Mouse (Mus musculus) heart, embryonic 14.5 days (tissue): ENCODE data around the gene Ctcf. TPM values are rescaled to one million over a fixed set of nuclear protein-coding genes. Genes with fewer than 3 reads are reported as not detected.

Experiments used
- ATAC-seq: fragments of 200-750 bp; cut with Nextera tagmentation; 2 replicates; pipeline ENCODE4 v1.8.0; 2017; ENCODE audit warnings: low read depth, moderate TSS enrichment; ENCODE audit not compliant: insufficient number of reproducible peaks, insufficient read depth, low FRiP score
- H3K27ac ChIP-seq, 2 experiments: fragments of 200-500 bp in 1 of 2; fragments of 300-500 bp in 1 of 2; sonication (generic) in 1 of 2; replicated peaks in 1 of 2; 2 replicates each; pipeline ENCODE4 v1.5.1; 2012 to 2014; ENCODE audit warnings: low read depth in 2 of 2, low read length in 2 of 2, control low read depth in 1 of 2, mild to moderate bottlenecking in 1 of 2, mixed read lengths in 1 of 2; ENCODE audit not compliant: control insufficient read depth in 1 of 2, insufficient read depth in 1 of 2
- H3K27me3 ChIP-seq: fragments of 300-500 bp; sonication (generic); 2 replicates; pipeline ENCODE4 v1.6.1; 2014; ENCODE audit warnings: mild to moderate bottlenecking, low read length, control low read depth; ENCODE audit not compliant: control insufficient read depth, insufficient read depth
- H3K36me3 ChIP-seq: fragments of 300-500 bp; sonication (generic); 2 replicates; pipeline ENCODE4 v1.6.1; 2014; ENCODE audit warnings: mild to moderate bottlenecking, control low read depth, low read length, mixed read lengths; ENCODE audit not compliant: control insufficient read depth, insufficient read depth
- H3K4me1 ChIP-seq, 2 experiments: fragments of 200-500 bp in 1 of 2; fragments of 300-500 bp in 1 of 2; sonication (generic) in 1 of 2; 2 replicates each; pipeline ENCODE4 v1.6.1; 2012 to 2014; ENCODE audit warnings: low read length in 2 of 2, control low read depth in 1 of 2, mixed read lengths in 1 of 2; ENCODE audit not compliant: control insufficient read depth in 2 of 2, insufficient read depth in 2 of 2
- H3K4me2 ChIP-seq: fragments of 300-500 bp; sonication (generic); 2 replicates; pipeline ENCODE4 v1.6.1; 2014; ENCODE audit warnings: mild to moderate bottlenecking, low read length
- H3K4me3 ChIP-seq, 2 experiments: fragments of 200-500 bp in 1 of 2; fragments of 300-500 bp in 1 of 2; sonication (generic) in 1 of 2; 2 replicates each; pipeline ENCODE4 v1.5.1; 2012 to 2014; ENCODE audit warnings: low read length in 2 of 2, mild to moderate bottlenecking in 2 of 2, control low read depth in 1 of 2, low read depth in 1 of 2, moderate library complexity in 1 of 2; ENCODE audit not compliant: control insufficient read depth in 1 of 2, insufficient read depth in 1 of 2
- H3K9ac ChIP-seq: fragments of 300-500 bp; sonication (generic); 2 replicates; pipeline ENCODE4 v1.6.1; 2014; ENCODE audit warnings: mild to moderate bottlenecking, low read length
- H3K9me3 ChIP-seq: fragments of 300-500 bp; sonication (generic); 2 replicates; pipeline ENCODE4 v1.6.1; 2016; ENCODE audit warnings: low read length, control low read depth; ENCODE audit not compliant: control insufficient read depth
- WGBS: fragments of 180-500 bp; shearing (Covaris S2); extraction: QIAGEN DNeasy Blood & Tissue Kit; methylation state at CpG from one replicate; pipeline ENCODE4 v1.1.7; 2014; 5-methylcytosine and 5-hydroxymethylcytosine counted together
- polyA plus RNA-seq: library from polyadenylated mRNA; unstranded; fragments of >200 nt; fragmentation: Nextera tagmentation; extraction: Ambion mirVana; gene quantifications from 2 replicates; pipeline ENCODE4 v1.2.1, GENCODE M21; 2014

Gene Ctcf
- polyA plus RNA-seq, 1 experiment from 2014 or later, result 62.5 TPM

GRCm38 (mm10) chr8:105704146-105704812 is 67.9 kb downstream of the Ctcf start:
- no peak for ATAC-seq
- H3K36me3 ChIP-seq, result peaks cover 21% of the 10 kb centered on the region
- H3K27me3 ChIP-seq, result no peaks in the 10 kb centered on the region
- 93% methylated on average over 34 of the region's 34 CpGs for WGBS
- H3K4me3 ChIP-seq, result no peak overlapping the region
- no peak overlapping the region for H3K4me2 ChIP-seq
- H3K9me3 ChIP-seq, result no peaks in the 10 kb centered on the region
- H3K27ac ChIP-seq, result no peak overlapping the region
- H3K9ac ChIP-seq, result no peak overlapping the region
- H3K4me1 ChIP-seq, result peaks cover 11 to 22% of the 10 kb centered on the region in 2 experiments; a peak in 3 of 4 replicates

DNA sequence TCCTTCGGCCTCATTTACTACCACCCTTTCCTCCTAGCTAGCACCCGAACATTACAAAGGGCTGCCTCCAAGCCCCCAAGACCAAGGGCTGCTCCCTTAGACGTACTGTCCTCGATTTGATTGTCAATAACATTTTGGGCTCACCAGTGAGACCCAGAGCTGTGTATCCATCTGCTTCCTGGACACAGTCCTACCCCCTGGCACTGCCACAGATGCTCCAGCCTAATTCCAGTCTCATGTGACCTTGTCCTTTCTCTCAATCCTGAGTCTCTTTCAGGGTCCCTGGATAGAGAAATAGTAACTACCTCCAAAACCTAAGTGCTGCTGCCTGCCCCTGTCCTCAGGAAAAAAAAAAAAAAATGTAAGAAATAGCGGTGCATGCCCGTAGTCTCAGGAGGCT is 68.6 kb downstream of the Ctcf start:
- peaks cover 16% of the 10 kb centered on the region for H3K36me3 ChIP-seq
- no peaks in the 10 kb centered on the region for H3K27me3 ChIP-seq
- H3K27ac ChIP-seq, result no peak overlapping the region
- 92% methylated on average over 6 of the region's 6 CpGs for WGBS
- ATAC-seq, result no peak
- no peak overlapping the region for H3K4me2 ChIP-seq
- H3K9ac ChIP-seq, result no peak overlapping the region
- no peaks in the 10 kb centered on the region for H3K9me3 ChIP-seq
- H3K4me1 ChIP-seq, result peaks cover 11 to 22% of the 10 kb centered on the region in 2 experiments; a peak in 3 of 4 replicates
- no peak overlapping the region for H3K4me3 ChIP-seq

DNA sequence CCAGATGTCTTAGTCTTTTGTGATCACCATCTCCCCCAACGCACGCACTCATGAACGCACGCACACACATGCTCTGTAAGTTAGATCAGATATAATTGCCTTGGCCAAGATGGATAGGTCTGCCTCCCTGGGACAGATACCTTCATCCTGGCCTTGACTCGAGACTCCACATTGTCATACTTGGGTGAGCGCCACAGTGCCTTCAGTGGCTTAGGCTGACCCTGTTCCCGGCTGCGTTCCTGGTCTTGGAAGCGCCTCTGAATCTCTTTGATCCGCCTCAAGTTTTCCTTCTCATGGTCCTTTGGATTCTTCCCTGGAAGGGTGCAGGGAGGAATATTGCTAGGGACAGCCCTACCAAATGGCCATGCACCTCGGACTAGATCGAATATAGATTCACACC is 70.1 kb downstream of the Ctcf start:
- 87% methylated on average over 12 of the region's 12 CpGs for WGBS
- Histone ChIP-seq H3K4me1 (peaks cover 6 to 17% of the 10 kb centered on the region in 2 experiments; a peak in 3 of 4 replicates), H3K9ac (no peak overlapping the region), H3K36me3 (peaks cover 16% of the 10 kb centered on the region), H3K4me2 (no peak overlapping the region), H3K4me3 (no peak overlapping the region), H3K27ac (no peak overlapping the region), H3K27me3 (no peaks in the 10 kb centered on the region), H3K9me3 (no peaks in the 10 kb centered on the region)
- no peak for ATAC-seq

DNA sequence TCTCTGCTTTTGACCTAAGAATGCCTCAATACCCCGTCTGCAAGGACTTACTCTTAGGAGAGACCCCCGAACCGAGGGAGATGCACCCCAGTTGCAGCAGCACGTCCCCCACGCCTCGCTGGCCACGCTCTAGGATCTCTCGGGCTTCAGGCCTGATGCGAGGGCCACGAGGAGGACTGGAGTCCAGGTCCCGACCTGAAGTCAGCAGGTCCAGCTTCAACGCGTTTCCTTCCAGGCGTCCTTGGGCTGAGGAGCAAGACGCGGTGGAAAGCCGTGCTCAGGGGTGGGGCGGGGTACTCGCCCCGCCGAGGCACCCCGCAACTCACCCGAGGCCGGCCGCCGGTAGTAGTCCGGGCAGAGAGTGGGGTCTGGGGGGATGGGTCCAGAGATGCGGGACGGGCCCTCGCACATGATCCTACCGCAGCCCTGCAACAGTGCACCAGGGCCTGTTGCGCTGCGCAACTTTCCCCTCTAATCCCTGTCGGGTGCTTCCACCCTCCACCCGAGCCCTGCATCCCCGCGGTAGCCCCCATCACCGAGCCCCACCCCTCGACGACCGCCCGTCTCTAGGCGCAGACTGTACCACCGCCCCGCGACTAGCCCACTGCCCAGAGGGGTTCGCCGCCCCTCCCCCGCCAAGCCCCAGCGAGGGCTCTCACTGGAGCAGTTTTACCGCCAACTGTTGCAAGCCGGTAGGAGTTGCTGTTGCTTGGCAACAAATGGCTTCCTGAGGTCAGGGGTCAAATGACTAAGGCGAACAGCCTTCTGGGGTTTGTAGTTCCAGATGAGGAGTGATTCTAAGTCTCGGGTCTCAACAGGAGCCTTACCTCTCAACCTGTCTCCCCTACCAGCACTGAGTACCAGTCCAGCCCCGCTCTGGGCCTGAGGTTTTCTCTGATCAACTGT is 71.4 kb downstream of the Ctcf start, which contains the start of the genes 4933405L10Rik and Enkd1:
Gene 4933405L10Rik, plus strand, starts transcription at position 158 of the 906 bp plus-strand sequence.
Gene Enkd1, minus strand, starts transcription at position 713 of the 906 bp plus-strand sequence.
- peak; percentile 51 for ATAC-seq
- no peak within 1 kb of the TSS for H3K27ac ChIP-seq
- no peaks in the 10 kb centered on the region for H3K9me3 ChIP-seq
- H3K4me2 ChIP-seq, result peak within 1 kb of the TSS; percentile 87
- peaks cover 14% of the 10 kb centered on the region for H3K36me3 ChIP-seq
- H3K4me1 ChIP-seq, result peaks cover 2 to 8% of the 10 kb centered on the region in 2 experiments; a peak in 1 of 4 replicates
- no peaks in the 10 kb centered on the region for H3K27me3 ChIP-seq
- peak within 1 kb of the TSS; percentile 68 to 71 for H3K4me3 ChIP-seq
- WGBS, result 1% methylated on average over 55 of the region's 55 CpGs
- peak within 1 kb of the TSS; percentile 75 for H3K9ac ChIP-seq

DNA sequence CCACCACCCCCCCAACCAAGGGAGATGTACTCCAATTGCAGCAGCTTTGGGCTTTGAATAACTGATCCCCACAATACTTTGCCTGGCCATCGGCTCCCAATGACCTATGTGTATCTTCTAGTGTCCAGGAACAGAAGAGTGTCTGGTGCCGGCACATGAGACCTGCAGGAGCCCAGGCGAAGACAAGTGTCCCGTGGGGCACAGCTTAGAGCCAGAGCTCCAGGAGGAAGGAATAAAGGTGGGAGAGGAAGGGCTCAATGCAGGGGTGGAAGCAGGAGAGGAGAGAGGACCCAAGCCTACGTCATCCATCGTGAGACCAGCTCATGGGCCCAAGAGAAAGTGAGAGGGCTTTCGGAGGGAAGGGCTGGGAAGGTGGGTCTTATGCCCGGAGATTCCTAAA is 72.3 kb downstream of the Ctcf start:
- H3K27me3 ChIP-seq, result no peaks in the 10 kb centered on the region
- H3K27ac ChIP-seq, result no peak overlapping the region
- no peak for ATAC-seq
- H3K4me3 ChIP-seq, result no peak overlapping the region
- H3K4me1 ChIP-seq, result peaks cover 2 to 8% of the 10 kb centered on the region in 2 experiments; a peak in 1 of 4 replicates
- H3K36me3 ChIP-seq, result peaks cover 4% of the 10 kb centered on the region; the same call in 1 of the 2 replicates
- 85% methylated on average over 8 of the region's 8 CpGs for WGBS
- H3K4me2 ChIP-seq, result no peak overlapping the region
- H3K9me3 ChIP-seq, result no peaks in the 10 kb centered on the region
- H3K9ac ChIP-seq, result no peak overlapping the region

- no peak overlapping the region for H3K27ac ChIP-seq
- H3K27me3 ChIP-seq, result no peaks in the 10 kb centered on the region
- H3K36me3 ChIP-seq, result no peaks in the 10 kb centered on the region
- H3K9ac ChIP-seq, result no peak overlapping the region
- H3K4me1 ChIP-seq, result peaks cover 2 to 8% of the 10 kb centered on the region in 2 experiments; a peak in 1 of 4 replicates
- WGBS, result 71% methylated on average over 14 of the region's 14 CpGs
- no peaks in the 10 kb centered on the region for H3K9me3 ChIP-seq
- H3K4me3 ChIP-seq, result no peak overlapping the region
- H3K4me2 ChIP-seq, result no peak overlapping the region
- no peak for ATAC-seq
These were observed 72.9 kb downstream of the Ctcf start for GRCm38 (mm10) chr8:105709317-105709716.

- 0 out of 2 replicates have a peak, but pooled peaks cover 10% of the 10 kb centered on the region for H3K36me3 ChIP-seq
- no peak overlapping the region for H3K4me3 ChIP-seq
- no peak overlapping the region for H3K9ac ChIP-seq
- H3K27ac ChIP-seq, result no peak overlapping the region
- peaks cover 2 to 4% of the 10 kb centered on the region in 2 experiments; a peak in 1 of 4 replicates for H3K4me1 ChIP-seq
- H3K4me2 ChIP-seq, result no peak overlapping the region
- H3K27me3 ChIP-seq, result no peaks in the 10 kb centered on the region
- no peak for ATAC-seq
- no peaks in the 10 kb centered on the region for H3K9me3 ChIP-seq
- WGBS, result 71% methylated on average over 3 of the region's 3 CpGs
These were observed 75.9 kb downstream of the Ctcf start for GRCm38 (mm10) chr8:105712286-105712685.
